In the genomic region with DNA sequence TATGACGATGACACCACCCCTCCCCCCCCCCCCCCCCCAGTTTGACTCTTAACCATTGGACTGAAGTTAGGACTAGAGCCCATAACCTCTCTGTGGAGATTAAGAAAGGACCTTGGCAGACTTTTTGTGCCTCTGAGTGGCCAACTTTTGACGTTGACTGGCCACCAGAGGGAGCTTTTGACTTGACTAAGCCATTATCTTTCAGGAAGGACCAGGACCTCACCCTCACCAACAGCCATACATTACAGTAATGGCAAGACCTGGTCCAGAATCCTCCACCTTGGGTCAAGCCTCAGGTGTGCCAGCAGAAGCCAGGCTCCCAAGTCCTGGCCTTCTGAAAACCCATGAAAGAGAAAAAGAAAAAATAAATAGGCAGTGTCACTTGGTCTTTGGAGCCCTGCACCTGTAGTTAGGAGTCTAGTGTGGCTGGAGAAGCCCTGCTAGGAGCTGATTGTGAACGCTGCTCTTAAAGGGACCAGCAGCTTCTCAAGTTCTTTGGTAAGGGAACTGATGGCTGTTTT, we compare ENCODE assay signal across 10 mouse cellular contexts.
A peak's percentile ranks its signal among the peaks of the same experiment; 100 is the strongest.
DNase-seq lines count a peak whose midpoint lies in the region; ATAC-seq and TF ChIP-seq lines count a peak whose summit lies in the region.
"Had no signal": no experiment of that assay in that cellular context is flagged by ENCODE, and none has a peak within 500 bp of the region (broad histone marks: within the 10 kb centered on the region; RNA-seq: fewer than 3 reads in every experiment).

No protein-coding gene starts in this region.

- dilution Hi-C loops in CH12.LX (cut with MboI; ENCODE audit: extremely low pct_ligation_motif_present, extremely low pct_unique_long_range_greater_than_20kb, low sequenced_read_pairs), result no loop called here

- 72% methylated on average over 3 of the region's 3 CpGs for WGBS in intestine, postnatal 0 days
- 58% methylated on average over 3 of the region's 3 CpGs for WGBS in intestine, embryonic 15.5 days

- H3K36me3 ChIP-seq in intestine, postnatal 0 days (ENCODE audit: control insufficient read depth, insufficient read depth), result no peaks in the 10 kb centered on the region
- no peaks in the 10 kb centered on the region for H3K36me3 ChIP-seq in intestine, embryonic 15.5 days
- no peaks in the 10 kb centered on the region for H3K36me3 ChIP-seq in CH12.LX (replicated peaks in 1 of 2; ENCODE audit: control insufficient read depth in 1 of 2, insufficient read depth in 1 of 2, low read length in 1 of 2)
- H3K36me3 ChIP-seq: hindbrain, embryonic 15.5 days; midbrain, embryonic 12.5 days had no signal

- peak; percentile 63 for TF ChIP-seq CTCF in intestine, postnatal 0 days (IDR thresholded peaks at IDR 0.05; ENCODE audit: low read depth)
- peak in 1 of 2 experiments; percentile 69; a peak in 2 of 4 replicates for TF ChIP-seq CTCF in CH12.LX (conservative IDR thresholded peaks at IDR 0.05 in 1 of 2, IDR thresholded peaks at IDR 0.05 in 1 of 2; ENCODE audit: low read depth in 2 of 2, low read length in 2 of 2)

- no peak overlapping the region for H3K27ac ChIP-seq in intestine, postnatal 0 days (ENCODE audit: low read depth, low read length)
- H3K27ac ChIP-seq in intestine, embryonic 15.5 days, result no peak overlapping the region
- H3K27ac ChIP-seq in CH12.LX (ENCODE audit: insufficient read depth, low read depth), result no peak overlapping the region
- H3K27ac ChIP-seq: hindbrain, embryonic 15.5 days; midbrain, embryonic 12.5 days had no signal

- no peak overlapping the region for H3K4me3 ChIP-seq in intestine, postnatal 0 days (ENCODE audit: low read depth, low read length)
- H3K4me3 ChIP-seq in intestine, embryonic 15.5 days (replicated peaks), result no peak overlapping the region
- no peak overlapping the region for H3K4me3 ChIP-seq in CH12.LX (replicated peaks in 1 of 3; ENCODE audit: low read depth in 2 of 3, low read length in 2 of 3, poor library complexity in 1 of 3)
- H3K4me3 ChIP-seq: hindbrain, embryonic 15.5 days; midbrain, embryonic 12.5 days had no signal

- peak; percentile 75 for TF ChIP-seq RAD21 in CH12.LX (IDR thresholded peaks at IDR 0.05; ENCODE audit: low read depth, low read length)

- H3K27me3 ChIP-seq in intestine, postnatal 0 days (replicated peaks; ENCODE audit: control insufficient read depth, insufficient read depth, low read length), result no peaks in the 10 kb centered on the region
- H3K27me3 ChIP-seq in intestine, embryonic 15.5 days (replicated peaks), result no peaks in the 10 kb centered on the region
- H3K27me3 ChIP-seq in CH12.LX (replicated peaks), result no peaks in the 10 kb centered on the region
- H3K27me3 ChIP-seq: hindbrain, embryonic 15.5 days; midbrain, embryonic 12.5 days had no signal

- DNase-seq in CH12.LX (ENCODE audit: extremely low read depth), result peak; percentile 48
- peak; percentile 23 for DNase-seq in c-Kit-positive CD71-positive TER-119-negative erythroid progenitor cells, embryonic 14.5 days (ENCODE audit: low read depth)
- peak; percentile 62 for DNase-seq in kidney, adult 9 months
- DNase-seq in urinary bladder, adult 2 months (ENCODE audit: low spot score), result no peak

- H3K79me2 ChIP-seq in CH12.LX (replicated peaks; ENCODE audit: control insufficient read depth, extremely low read depth, insufficient read depth, poor library complexity, severe bottlenecking), result no peaks in the 10 kb centered on the region

- no peak overlapping the region for H3K9ac ChIP-seq in intestine, postnatal 0 days (ENCODE audit: low read depth, low read length)
- H3K9ac ChIP-seq in intestine, embryonic 15.5 days, result no peak overlapping the region
- H3K9ac ChIP-seq in CH12.LX (ENCODE audit: insufficient read depth, low read depth), result no peak overlapping the region
- H3K9ac ChIP-seq: hindbrain, embryonic 15.5 days; midbrain, embryonic 12.5 days had no signal

- in situ Hi-C loops in CH12.LX (cut with MboI; ENCODE audit: low pct_ligation_motif_present, low pct_unique_long_range_greater_than_20kb, low sequenced_read_pairs), result no loop called here

- TF ChIP-seq POLR2A in CH12.LX (IDR thresholded peaks at IDR 0.05; ENCODE audit: low read depth, low read length), result no peak

- no peaks in the 10 kb centered on the region for H3K4me1 ChIP-seq in intestine, postnatal 0 days (replicated peaks; ENCODE audit: control insufficient read depth, insufficient read depth, low read length)
- H3K4me1 ChIP-seq in intestine, embryonic 15.5 days (replicated peaks), result no peaks in the 10 kb centered on the region
- peaks cover 0 to 7% of the 10 kb centered on the region in 2 experiments; a peak in 1 of 4 replicates for H3K4me1 ChIP-seq in CH12.LX (ENCODE audit: control insufficient read depth in 1 of 2, insufficient read depth in 2 of 2)
- H3K4me1 ChIP-seq: hindbrain, embryonic 15.5 days; midbrain, embryonic 12.5 days had no signal

- no peak overlapping the region for H3K4me2 ChIP-seq in intestine, postnatal 0 days (replicated peaks; ENCODE audit: low read depth)
- H3K4me2 ChIP-seq in intestine, embryonic 15.5 days (replicated peaks), result no peak overlapping the region
- no peak overlapping the region for H3K4me2 ChIP-seq in CH12.LX (ENCODE audit: insufficient read depth, low read depth, poor library complexity, severe bottlenecking)
- H3K4me2 ChIP-seq: hindbrain, embryonic 15.5 days; midbrain, embryonic 12.5 days had no signal

- no peak for TF ChIP-seq EP300 in CH12.LX (IDR thresholded peaks at IDR 0.05; ENCODE audit: low read length)

- H3K9me3 ChIP-seq in intestine, postnatal 0 days (ENCODE audit: control insufficient read depth), result no peaks in the 10 kb centered on the region
- no peaks in the 10 kb centered on the region for H3K9me3 ChIP-seq in intestine, embryonic 15.5 days
- no peaks in the 10 kb centered on the region for H3K9me3 ChIP-seq in CH12.LX (replicated peaks; ENCODE audit: low read length)
- H3K9me3 ChIP-seq: hindbrain, embryonic 15.5 days had no signal

- ATAC-seq in intestine, postnatal 0 days, result no peak
- no peak for ATAC-seq in intestine, embryonic 15.5 days
- ATAC-seq in neutrophil, adult 5-6 weeks (ENCODE audit: extremely low read depth, insufficient number of reproducible peaks, low FRiP score, poor library complexity, severe bottlenecking), result peak; percentile 39; the same call in 1 of the 2 replicates
- ATAC-seq in granulocyte monocyte progenitor cell, adult 5-6 weeks (replicated peaks; ENCODE audit: poor library complexity, severe bottlenecking), result no peak

TF ChIP-seq in CH12.LX, 34 proteins besides CTCF, POLR2A, EP300 and RAD21:
- TF ChIP-seq MAZ (IDR thresholded peaks at IDR 0.05; ENCODE audit: low read depth, low read length) (no peak), SMC3 (IDR thresholded peaks at IDR 0.05; ENCODE audit: low read depth, low read length) (peak; percentile 82), JUND (conservative IDR thresholded peaks at IDR 0.05; ENCODE audit: low read depth, low read length) (no peak), USF2 (conservative IDR thresholded peaks at IDR 0.05; ENCODE audit: low read depth, low read length) (no peak), IRF4 (IDR thresholded peaks at IDR 0.05; ENCODE audit: low read depth, low read length) (no peak), MEF2A (IDR thresholded peaks at IDR 0.05; ENCODE audit: borderline replicate concordance, low read depth, low read length) (no peak), RCOR1 (conservative IDR thresholded peaks at IDR 0.05; ENCODE audit: low read depth, low read length) (no peak), GABPA (IDR thresholded peaks at IDR 0.05; ENCODE audit: insufficient replicate concordance, low read depth, low read length) (no peak), NRF1 (IDR thresholded peaks at IDR 0.05; ENCODE audit: low read depth, low read length) (no peak), JUN (IDR thresholded peaks at IDR 0.05; ENCODE audit: insufficient read depth, low read depth, low read length) (no peak), POLR2AphosphoS2 (IDR thresholded peaks at IDR 0.05; ENCODE audit: low read depth, low read length) (no peak), ZKSCAN1 (IDR thresholded peaks at IDR 0.05; ENCODE audit: borderline replicate concordance, low read depth, low read length) (no peak), MAFK (IDR thresholded peaks at IDR 0.05; ENCODE audit: insufficient replicate concordance, low read length) (no peak), ETS1 (conservative IDR thresholded peaks at IDR 0.05; ENCODE audit: low read depth, low read length) (no peak), BHLHE40 (IDR thresholded peaks at IDR 0.05; ENCODE audit: low read depth, low read length) (no peak), KAT2A (IDR thresholded peaks at IDR 0.05; ENCODE audit: insufficient replicate concordance, low read length) (no peak), ELF1 (IDR thresholded peaks at IDR 0.05; ENCODE audit: low read depth, low read length) (0 out of 2 replicates have a peak, but pooled peaks have one; percentile 19), E2F4 (IDR thresholded peaks at IDR 0.05; ENCODE audit: insufficient replicate concordance, low read depth, low read length) (no peak), TCF12 (IDR thresholded peaks at IDR 0.05; ENCODE audit: low read depth, low read length) (no peak), ZC3H11A (IDR thresholded peaks at IDR 0.05; ENCODE audit: low read depth, low read length) (peak; percentile 53), ZMIZ1 (IDR thresholded peaks at IDR 0.05; ENCODE audit: low read depth, low read length) (no peak), MXI1 (IDR thresholded peaks at IDR 0.05; ENCODE audit: low read depth, low read length) (no peak), CHD2 (IDR thresholded peaks at IDR 0.05; ENCODE audit: low read length) (no peak), CHD1 (IDR thresholded peaks at IDR 0.05; ENCODE audit: low read depth, low read length) (no peak), HCFC1 (IDR thresholded peaks at IDR 0.05; ENCODE audit: low read depth, low read length) (no peak), TBP (conservative IDR thresholded peaks at IDR 0.05; ENCODE audit: low read depth, low read length) (no peak)
TF ChIP-seq in CH12.LX: peak in this region for 3.
